Mouse (Mus musculus): Measurements from ENCODE around the gene St7. TPM values are rescaled to one million over a fixed set of nuclear protein-coding genes. Genes with fewer than 3 reads are reported as not detected.

Gene St7
- polyA plus RNA-seq (2015; fragmentation: Nextera tagmentation; extraction: Ambion mirVana), result 14.3 and 14.7 TPM in 2 replicates

DNA sequence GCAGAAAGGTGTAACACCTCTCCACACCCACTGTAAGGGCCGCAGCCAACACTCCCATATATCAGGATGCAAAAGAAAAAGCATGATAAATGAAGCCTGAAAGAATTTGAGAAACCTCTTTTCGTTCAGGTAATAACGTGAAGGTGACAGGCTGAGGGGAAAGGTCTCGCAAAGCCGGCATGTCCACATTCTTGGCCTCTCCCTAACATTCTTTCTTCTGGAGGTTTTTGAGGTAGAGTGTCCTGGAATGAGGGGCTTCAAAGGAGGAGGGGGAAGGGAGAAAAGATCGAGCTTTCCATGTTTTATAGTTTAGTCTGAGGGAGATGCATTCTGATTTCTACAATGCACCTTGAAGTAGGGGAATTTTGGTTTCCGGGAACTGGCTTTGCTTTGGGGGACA is at the start of gene St7:
Gene St7, plus strand, starts transcription at position 287 of the 400 bp plus-strand sequence.

Other genes with a start within 250 kb of the St7 start
- gene Met, start 229.1 kb upstream of the St7 start, polyA plus RNA-seq (2015; fragmentation: Nextera tagmentation; extraction: Ambion mirVana), result 3.2 and 4.5 TPM in 2 replicates
- 256 and 264 TPM in 2 replicates for gene Capza2, start 56.7 kb upstream of the St7 start, polyA plus RNA-seq (2015; fragmentation: Nextera tagmentation; extraction: Ambion mirVana)